Mouse (Mus musculus) MEL (cell line): ENCODE measurements around the gene Gm14862. TPM values are rescaled to one million over a fixed set of nuclear protein-coding genes. Genes with fewer than 3 reads are reported as not detected.

Source experiments
- DNase-seq: peaks from one replicate; pipeline ENCODE4 v3.0.0; 2011; ENCODE audit warnings: low read depth, low spot score
- H3K27ac ChIP-seq: 2 replicates; pipeline ENCODE4 v1.5.1; 2012; ENCODE audit warnings: low read depth, mild to moderate bottlenecking, control low read depth, low read length, moderate library complexity; ENCODE audit not compliant: control insufficient read depth
- H3K27me3 ChIP-seq, 2 experiments: fragments of 150-350 bp in 1 of 2; sonication (generic) in 1 of 2; 2 replicates each; pipeline ENCODE4 v1.6.1; 2012; ENCODE audit warnings: low read length in 2 of 2, mild to moderate bottlenecking in 2 of 2, improper control_type of control experiment in 1 of 2, moderate library complexity in 1 of 2; ENCODE audit not compliant: insufficient read depth in 2 of 2, control insufficient read depth in 1 of 2
- H3K36me3 ChIP-seq, 2 experiments: 2 replicates each; pipeline ENCODE4 v1.6.1; 2012 to 2014; ENCODE audit warnings: low read length in 2 of 2, improper control_type of control experiment in 1 of 2, inconsistent platforms in 1 of 2, mild to moderate bottlenecking in 1 of 2; ENCODE audit not compliant: insufficient read depth in 2 of 2, control insufficient read depth in 1 of 2
- H3K4me1 ChIP-seq, 2 experiments: fragments of 150-350 bp in 1 of 2; sonication (generic) in 1 of 2; 2 replicates each; pipeline ENCODE4 v1.6.1; 2012; ENCODE audit warnings: low read length in 2 of 2, improper control_type of control experiment in 1 of 2, mild to moderate bottlenecking in 1 of 2; ENCODE audit not compliant: insufficient read depth in 2 of 2, control insufficient read depth in 1 of 2
- H3K4me3 ChIP-seq, 2 experiments: fragments of 150-350 bp in 1 of 2; sonication (generic) in 1 of 2; 2 replicates each; pipeline ENCODE4 v1.5.1; 2012; ENCODE audit warnings: low read depth in 2 of 2, low read length in 2 of 2, mild to moderate bottlenecking in 2 of 2, moderate library complexity in 2 of 2, control low read depth in 1 of 2, improper control_type of control experiment in 1 of 2; ENCODE audit not compliant: control insufficient read depth in 1 of 2, insufficient read depth in 1 of 2
- H3K79me2 ChIP-seq: 2 replicates; pipeline ENCODE4 v1.6.1; 2012; ENCODE audit warnings: mild to moderate bottlenecking, low read length, moderate library complexity; ENCODE audit not compliant: control insufficient read depth, poor library complexity, insufficient read depth
- H3K9ac ChIP-seq: 2 replicates; pipeline ENCODE4 v1.6.1; 2012; ENCODE audit warnings: low read depth, mild to moderate bottlenecking, control low read depth, low read length, moderate library complexity; ENCODE audit not compliant: control insufficient read depth, poor library complexity, severe bottlenecking
- H3K9me3 ChIP-seq: fragments of 150-350 bp; sonication (generic); replicated peaks from 2 replicates; pipeline ENCODE4 v1.6.1; 2012; ENCODE audit warnings: mild to moderate bottlenecking, low read length, improper control_type of control experiment, moderate library complexity; ENCODE audit not compliant: insufficient read depth
- BHLHE40 ChIP-seq: IDR thresholded peaks from 2 replicates; pipeline ENCODE4 v1.6.1; 2012; ENCODE audit warnings: low read depth, mild to moderate bottlenecking, inconsistent platforms, low read length, improper control_type of control experiment, borderline replicate concordance
- CHD1 ChIP-seq: IDR thresholded peaks from 2 replicates; pipeline ENCODE4 v1.6.1; 2012; ENCODE audit warnings: low read depth, mild to moderate bottlenecking, inconsistent platforms, low read length, improper control_type of control experiment
- CHD2 ChIP-seq: IDR thresholded peaks from 2 replicates; pipeline ENCODE4 v1.6.1; 2011; ENCODE audit warnings: low read length, improper control_type of control experiment
- CTCF ChIP-seq, 3 experiments: IDR thresholded peaks in 2 of 3; conservative IDR thresholded peaks in 1 of 3; 2 replicates each; pipeline ENCODE4 v1.5.1; 2011 to 2012; ENCODE audit warnings: low read length in 3 of 3, low read depth in 2 of 3, mild to moderate bottlenecking in 2 of 3, improper control_type of control experiment in 1 of 3, inconsistent platforms in 1 of 3, mixed read lengths in 1 of 3, moderate library complexity in 1 of 3; ENCODE audit not compliant: control insufficient read depth in 1 of 3, insufficient read depth in 1 of 3, poor library complexity in 1 of 3, severe bottlenecking in 1 of 3
- E2F4 ChIP-seq: IDR thresholded peaks from 2 replicates; pipeline ENCODE4 v1.6.1; 2011; ENCODE audit warnings: low read depth, low read length, improper control_type of control experiment, borderline replicate concordance
- ELF1 ChIP-seq: IDR thresholded peaks from 2 replicates; pipeline ENCODE4 v1.6.1; 2014; ENCODE audit warnings: low read depth, mild to moderate bottlenecking, inconsistent platforms, low read length, improper control_type of control experiment, moderate library complexity
- EP300 ChIP-seq, 2 experiments: IDR thresholded peaks; 2 replicates each; pipeline ENCODE4 v1.6.1; 2011; ENCODE audit warnings: improper control_type of control experiment in 2 of 2, low read length in 2 of 2, low read depth in 1 of 2, mild to moderate bottlenecking in 1 of 2
- ETS1 ChIP-seq: IDR thresholded peaks from 2 replicates; pipeline ENCODE4 v1.6.1; 2012; ENCODE audit warnings: low read depth, mild to moderate bottlenecking, inconsistent platforms, low read length, improper control_type of control experiment, moderate library complexity
- GATA1 ChIP-seq: IDR thresholded peaks from 2 replicates; pipeline ENCODE4 v1.6.1; 2011; ENCODE audit warnings: low read depth, low read length, improper control_type of control experiment
- HCFC1 ChIP-seq: IDR thresholded peaks from 2 replicates; pipeline ENCODE4 v1.6.1; 2012; ENCODE audit warnings: low read depth, mild to moderate bottlenecking, inconsistent platforms, low read length, improper control_type of control experiment, moderate library complexity
- JUND ChIP-seq: IDR thresholded peaks from 2 replicates; pipeline ENCODE4 v1.6.1; 2011; ENCODE audit warnings: low read depth, mild to moderate bottlenecking, improper control_type of control experiment, low read length
- KAT2A ChIP-seq: conservative IDR thresholded peaks from 2 replicates; pipeline ENCODE4 v1.6.1; 2012; ENCODE audit warnings: low read depth, low read length, improper control_type of control experiment, inconsistent platforms
- MAFK ChIP-seq: IDR thresholded peaks from 2 replicates; pipeline ENCODE4 v1.6.1; 2011; ENCODE audit warnings: low read depth, mild to moderate bottlenecking, low read length, improper control_type of control experiment, borderline replicate concordance
- MAX ChIP-seq: IDR thresholded peaks from 2 replicates; pipeline ENCODE4 v1.6.1; 2011; ENCODE audit warnings: low read length, improper control_type of control experiment
- MAZ ChIP-seq: IDR thresholded peaks from 2 replicates; pipeline ENCODE4 v1.6.1; 2012; ENCODE audit warnings: low read depth, mild to moderate bottlenecking, inconsistent platforms, low read length, improper control_type of control experiment
- MEF2A ChIP-seq: IDR thresholded peaks from 2 replicates; pipeline ENCODE4 v1.6.1; 2014; ENCODE audit warnings: low read depth, mild to moderate bottlenecking, inconsistent platforms, low read length, improper control_type of control experiment; ENCODE audit not compliant: poor library complexity, insufficient replicate concordance, severe bottlenecking; ENCODE audit errors: extremely low read depth
- MXI1 ChIP-seq: IDR thresholded peaks from 2 replicates; pipeline ENCODE4 v1.6.1; 2011; ENCODE audit warnings: mild to moderate bottlenecking, low read depth, low read length, improper control_type of control experiment
- MYC ChIP-seq: IDR thresholded peaks from 2 replicates; pipeline ENCODE4 v1.6.1; 2011; ENCODE audit warnings: low read depth, mild to moderate bottlenecking, low read length, improper control_type of control experiment, moderate library complexity
- NRF1 ChIP-seq: IDR thresholded peaks from 2 replicates; pipeline ENCODE4 v1.6.1; 2014; ENCODE audit warnings: low read depth, mild to moderate bottlenecking, inconsistent platforms, low read length, improper control_type of control experiment, moderate library complexity; ENCODE audit not compliant: poor library complexity, insufficient read depth, severe bottlenecking
- POLR2AphosphoS2 ChIP-seq: IDR thresholded peaks from 2 replicates; pipeline ENCODE4 v1.6.1; 2011; ENCODE audit warnings: low read length, improper control_type of control experiment
- POLR2AphosphoS5 ChIP-seq: IDR thresholded peaks from 2 replicates; pipeline ENCODE4 v1.6.1; 2012; ENCODE audit warnings: low read depth, borderline replicate concordance, mild to moderate bottlenecking, inconsistent platforms, low read length, moderate library complexity, mixed read lengths
- RAD21 ChIP-seq: IDR thresholded peaks from 2 replicates; pipeline ENCODE4 v1.6.1; 2011; ENCODE audit warnings: mild to moderate bottlenecking, low read depth, low read length, improper control_type of control experiment
- RCOR1 ChIP-seq: IDR thresholded peaks from 2 replicates; pipeline ENCODE4 v1.6.1; 2012; ENCODE audit warnings: low read depth, mild to moderate bottlenecking, inconsistent platforms, low read length, improper control_type of control experiment
- SIN3A ChIP-seq: IDR thresholded peaks from 2 replicates; pipeline ENCODE4 v1.6.1; 2012; ENCODE audit warnings: low read length, improper control_type of control experiment, inconsistent platforms
- TAL1 ChIP-seq: IDR thresholded peaks from 2 replicates; pipeline ENCODE4 v1.6.1; 2012; ENCODE audit warnings: mild to moderate bottlenecking, inconsistent platforms, low read length, moderate library complexity, mixed read lengths
- TBP ChIP-seq: IDR thresholded peaks from 2 replicates; pipeline ENCODE4 v1.8.0; 2011; ENCODE audit warnings: low read depth, low read length, improper control_type of control experiment
- TCF12 ChIP-seq: IDR thresholded peaks from 2 replicates; pipeline ENCODE4 v1.6.1; 2014; ENCODE audit warnings: low read depth, mild to moderate bottlenecking, inconsistent platforms, low read length, improper control_type of control experiment, moderate library complexity
- UBTF ChIP-seq: IDR thresholded peaks from 2 replicates; pipeline ENCODE4 v1.6.1; 2012; ENCODE audit warnings: low read depth, mild to moderate bottlenecking, inconsistent platforms, low read length, improper control_type of control experiment, moderate library complexity, borderline replicate concordance; ENCODE audit not compliant: insufficient read depth
- USF1 ChIP-seq: IDR thresholded peaks from 2 replicates; pipeline ENCODE4 v1.6.1; 2014; ENCODE audit warnings: low read depth, mild to moderate bottlenecking, inconsistent platforms, low read length, improper control_type of control experiment, moderate library complexity
- ZC3H11A ChIP-seq: IDR thresholded peaks from 2 replicates; pipeline ENCODE4 v1.6.1; 2012; ENCODE audit warnings: low read depth, mild to moderate bottlenecking, inconsistent platforms, low read length, improper control_type of control experiment
- ZKSCAN1 ChIP-seq: IDR thresholded peaks from 2 replicates; pipeline ENCODE4 v1.6.1; 2012; ENCODE audit warnings: low read depth, mild to moderate bottlenecking, inconsistent platforms, low read length, improper control_type of control experiment, moderate library complexity
- ZMIZ1 ChIP-seq: IDR thresholded peaks from 2 replicates; pipeline ENCODE4 v1.6.1; 2012; ENCODE audit warnings: low read depth, mild to moderate bottlenecking, inconsistent platforms, low read length, improper control_type of control experiment, moderate library complexity
- ZNF384 ChIP-seq: IDR thresholded peaks from 2 replicates; pipeline ENCODE4 v1.6.1; 2012; ENCODE audit warnings: low read depth, mild to moderate bottlenecking, inconsistent platforms, low read length, improper control_type of control experiment
- polyA plus RNA-seq, 2 experiments: library from polyadenylated mRNA; stranded (reverse) in 1 of 2; unstranded in 1 of 2; fragments of >175 nt in 1 of 2; fragments of >200 nt in 1 of 2; gene quantifications; 2 replicates each; pipeline versions ENCODE4 v1.2.1 to v1.2.4; 2012; ENCODE audit warnings: low replicate concordance in 2 of 2, low read depth in 1 of 2; ENCODE audit not compliant: insufficient read length in 2 of 2, insufficient read depth in 1 of 2, missing spikeins in 1 of 2
- total RNA-seq: library from RNA; depleted of rRNA; stranded (reverse); fragments of 300-350 nt; gene quantifications from 2 replicates; pipeline ENCODE4 v1.2.3, GENCODE M21; 2012

The Gm14862 gene
- total and polyA plus RNA-seq, 3 experiments, result not detected

DNA sequence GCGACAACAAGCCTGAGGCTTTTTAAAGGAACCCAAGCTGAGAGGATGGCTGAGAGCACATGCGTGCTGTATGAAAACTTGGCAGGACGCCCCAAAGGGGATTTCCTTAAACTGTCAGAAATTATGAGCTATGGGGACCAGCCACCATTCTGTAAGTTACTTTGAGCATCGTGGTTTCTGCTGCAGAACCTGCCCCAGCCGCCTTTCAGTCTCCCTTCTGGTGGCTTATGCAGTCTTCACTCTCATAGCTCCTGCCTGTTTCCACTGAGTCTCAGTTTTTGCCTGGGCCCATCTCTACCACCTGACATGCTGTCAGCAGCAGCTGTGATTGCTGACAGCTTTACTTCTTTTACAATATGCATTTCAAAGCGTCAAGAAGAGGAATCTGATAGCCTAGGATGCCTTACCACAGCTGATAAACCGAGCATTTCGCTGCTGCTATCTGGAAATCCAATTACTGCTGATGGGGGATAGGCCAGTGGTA, 13.3 kb downstream of the Gm14862 start (continued):
- 0 out of 2 replicates have a peak, but pooled peaks have one; percentile 41 for TF ChIP-seq MAZ

DNA sequence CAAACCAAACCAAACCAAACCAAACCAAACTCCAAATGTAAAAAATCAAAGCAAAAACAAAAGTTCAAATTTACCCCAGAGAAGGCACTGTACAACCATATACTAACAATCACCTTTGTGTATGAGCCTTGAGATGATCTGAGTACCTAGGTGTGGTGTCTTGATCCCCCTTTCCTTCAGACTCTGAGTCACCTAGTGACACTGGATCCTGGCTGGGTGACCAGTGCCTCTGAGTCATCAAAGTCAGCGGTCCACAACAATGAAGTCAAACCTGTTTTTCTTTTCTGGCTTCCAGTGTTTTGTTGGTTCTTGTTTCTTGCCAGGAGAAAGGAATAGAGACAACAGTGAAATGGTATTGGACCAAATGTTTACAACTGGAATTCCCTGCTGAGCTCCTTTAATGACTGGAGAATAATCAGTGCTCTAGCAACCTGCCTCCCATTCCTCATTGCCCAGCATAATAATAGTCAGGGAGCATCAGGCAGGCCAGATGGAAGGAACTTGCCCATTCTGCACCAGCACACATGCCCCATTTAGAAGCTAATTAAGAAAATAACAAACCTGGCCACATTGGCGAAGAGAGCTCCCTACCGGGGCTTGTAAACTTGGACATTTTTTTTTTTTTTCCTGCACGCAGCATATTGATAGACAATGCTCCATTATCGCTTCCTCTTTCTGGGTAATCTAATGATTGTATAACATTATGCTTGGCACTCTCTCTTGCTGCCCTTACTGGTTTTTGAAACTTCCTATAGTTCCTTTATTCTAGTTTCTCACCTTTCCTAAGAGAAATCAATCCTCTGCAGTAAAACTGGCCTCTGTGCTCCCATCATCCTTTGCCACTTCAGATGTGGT, 15.7 kb downstream of the Gm14862 start:
- no peak overlapping the region for H3K9ac ChIP-seq
- DNase-seq, result no peak
- H3K4me1 ChIP-seq, result peaks cover 30 to 31% of the 10 kb centered on the region in 2 experiments
- no peak overlapping the region for H3K4me3 ChIP-seq
- H3K27ac ChIP-seq, result no peak overlapping the region
- peaks cover 0 to 37% of the 10 kb centered on the region in 2 experiments; a peak in 2 of 4 replicates for H3K36me3 ChIP-seq
- no peaks in the 10 kb centered on the region for H3K9me3 ChIP-seq
- no peaks in the 10 kb centered on the region for H3K27me3 ChIP-seq
- no peaks in the 10 kb centered on the region for H3K79me2 ChIP-seq
- TF ChIP-seq ZMIZ1, result no peak
- no peak for TF ChIP-seq ZC3H11A
- no peak for TF ChIP-seq MEF2A
- TF ChIP-seq CHD2, result no peak
- TF ChIP-seq ETS1, result 0 out of 2 replicates have a peak, but pooled peaks have one; percentile 17
- no peak for TF ChIP-seq TCF12
- TF ChIP-seq POLR2AphosphoS2, result no peak
- TF ChIP-seq GATA1, result 0 out of 2 replicates have a peak, but pooled peaks have one; percentile 15
- TF ChIP-seq JUND, result no peak
- no peak for TF ChIP-seq UBTF
- no peak for TF ChIP-seq TBP
- no peak for TF ChIP-seq MXI1
- TF ChIP-seq CTCF (IDR thresholded peaks at IDR 0.05 in 2 of 3, conservative IDR thresholded peaks at IDR 0.05 in 1 of 3; ENCODE audit: control insufficient read depth in 1 of 3, insufficient read depth in 1 of 3, low read depth in 2 of 3, low read length in 3 of 3, poor library complexity in 1 of 3, severe bottlenecking in 1 of 3), result no peak
- no peak for TF ChIP-seq HCFC1
- TF ChIP-seq MAX, result no peak
- no peak for TF ChIP-seq NRF1
- TF ChIP-seq CHD1, result no peak
- TF ChIP-seq MYC, result no peak
- peak; percentile 89 for TF ChIP-seq ZNF384
- no peak for TF ChIP-seq ELF1
- no peak for TF ChIP-seq POLR2AphosphoS5
- no peak for TF ChIP-seq KAT2A
- no peak for TF ChIP-seq ZKSCAN1
- TF ChIP-seq EP300 (IDR thresholded peaks at IDR 0.05; ENCODE audit: low read depth in 1 of 2, low read length in 2 of 2), result peak; percentile 48 to 59; a peak in 3 of 4 replicates
- no peak for TF ChIP-seq BHLHE40
- TF ChIP-seq RCOR1, result peak; percentile 8; the same call in 1 of the 2 replicates
- no peak for TF ChIP-seq TAL1
- TF ChIP-seq USF1, result no peak
- TF ChIP-seq MAFK, result no peak
- TF ChIP-seq E2F4, result no peak
- TF ChIP-seq SIN3A, result no peak
- no peak for TF ChIP-seq MAZ
- TF ChIP-seq RAD21, result no peak
